Mouse (Mus musculus) intestine, embryonic 14.5 days (tissue): ENCODE data around the gene Tulp1. TPM values are rescaled to one million over a fixed set of nuclear protein-coding genes. Genes with fewer than 3 reads are reported as not detected.
A peak's percentile ranks its signal among the peaks of the same experiment; 100 is the strongest.

Experiments used
- ATAC-seq: fragments of 200-750 bp; cut with Nextera tagmentation; replicated peaks from 2 replicates; pipeline ENCODE4 v1.8.0; 2017; ENCODE audit warnings: low read depth, moderate number of reproducible peaks, moderate TSS enrichment, moderate library complexity; ENCODE audit not compliant: low FRiP score, low TSS enrichment
- DNase-seq: peaks from one replicate; pipeline ENCODE4 v3.0.0-alpha.2; 2018; ENCODE audit warnings: low spot score
- H3K27ac ChIP-seq: fragments of 300-500 bp; sonication (generic); 2 replicates; pipeline ENCODE4 v1.5.1; 2014; ENCODE audit warnings: low read depth, mild to moderate bottlenecking, control low read depth
- H3K27me3 ChIP-seq: fragments of 300-500 bp; sonication (generic); replicated peaks from 2 replicates; pipeline ENCODE4 v1.6.1; 2014; ENCODE audit warnings: low read length, control low read depth; ENCODE audit not compliant: control insufficient read depth, insufficient read depth
- H3K36me3 ChIP-seq: fragments of 300-500 bp; sonication (generic); 2 replicates; pipeline ENCODE4 v1.6.1; 2014; ENCODE audit warnings: low read length, control low read depth; ENCODE audit not compliant: control insufficient read depth, insufficient read depth
- H3K4me1 ChIP-seq: fragments of 300-500 bp; sonication (generic); replicated peaks from 2 replicates; pipeline ENCODE4 v1.6.1; 2014; ENCODE audit warnings: low read length, control low read depth, mixed read lengths; ENCODE audit not compliant: control insufficient read depth, insufficient read depth
- H3K4me2 ChIP-seq: fragments of 300-500 bp; sonication (generic); 2 replicates; pipeline ENCODE4 v1.6.1; 2014; ENCODE audit warnings: low read length
- H3K4me3 ChIP-seq: fragments of 300-500 bp; sonication (generic); 2 replicates; pipeline ENCODE4 v1.5.1; 2014; ENCODE audit warnings: low read depth, low read length, control low read depth, mixed read lengths
- H3K9ac ChIP-seq: fragments of 300-500 bp; sonication (generic); 2 replicates; pipeline ENCODE4 v1.6.1; 2014; ENCODE audit warnings: mild to moderate bottlenecking, low read length
- H3K9me3 ChIP-seq: fragments of 300-500 bp; sonication (generic); 2 replicates; pipeline ENCODE4 v1.6.1; 2016; ENCODE audit warnings: low read length, control low read depth; ENCODE audit not compliant: control insufficient read depth
- WGBS: fragments of 180-500 bp; shearing (Covaris S2); extraction: QIAGEN DNeasy Blood & Tissue Kit; methylation state at CpG from one replicate; pipeline ENCODE4 v1.1.7; 2014; 5-methylcytosine and 5-hydroxymethylcytosine counted together
- polyA plus RNA-seq: library from polyadenylated mRNA; unstranded; fragments of >200 nt; fragmentation: Nextera tagmentation; extraction: Ambion mirVana; gene quantifications from 2 replicates; pipeline ENCODE4 v1.2.1, GENCODE M21; 2014

Tulp1 gene
- polyA plus RNA-seq, 1 experiment from 2014 or later: 3.7 TPM

DNA sequence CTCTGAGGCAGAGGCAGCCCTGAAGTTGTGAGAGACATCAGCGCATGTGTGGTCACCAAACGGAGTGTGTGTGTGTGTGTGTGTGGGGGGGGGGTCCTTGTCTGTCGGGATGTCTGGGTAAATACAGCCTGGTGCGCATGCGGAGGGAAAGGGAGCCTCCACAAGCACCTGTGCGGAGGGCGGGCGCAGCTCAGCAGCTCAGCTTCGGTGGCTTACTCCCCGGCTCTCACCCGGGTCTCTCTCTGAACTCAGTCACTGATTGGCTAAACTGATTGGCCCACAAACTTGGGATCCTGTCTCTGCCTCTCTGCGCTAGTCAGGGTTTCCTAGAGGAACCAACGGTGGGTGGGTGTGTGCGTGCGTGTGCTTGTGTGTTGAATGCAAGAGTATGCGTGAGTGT is 9.5 kb upstream of the Tulp1 start:
- Histone ChIP-seq H3K9me3 (no peaks in the 10 kb centered on the region), H3K27me3 (peaks cover 24% of the 10 kb centered on the region), H3K4me2 (0 out of 2 replicates have a peak overlapping the region, but pooled peaks have one; percentile 8), H3K4me1 (no peaks in the 10 kb centered on the region), H3K4me3 (no peak overlapping the region), H3K36me3 (no peaks in the 10 kb centered on the region), H3K27ac (no peak overlapping the region), H3K9ac (no peak overlapping the region)
- no peak for ATAC-seq
- DNase-seq: no peak
- 22% methylated on average over 16 of the region's 16 CpGs for WGBS

DNA sequence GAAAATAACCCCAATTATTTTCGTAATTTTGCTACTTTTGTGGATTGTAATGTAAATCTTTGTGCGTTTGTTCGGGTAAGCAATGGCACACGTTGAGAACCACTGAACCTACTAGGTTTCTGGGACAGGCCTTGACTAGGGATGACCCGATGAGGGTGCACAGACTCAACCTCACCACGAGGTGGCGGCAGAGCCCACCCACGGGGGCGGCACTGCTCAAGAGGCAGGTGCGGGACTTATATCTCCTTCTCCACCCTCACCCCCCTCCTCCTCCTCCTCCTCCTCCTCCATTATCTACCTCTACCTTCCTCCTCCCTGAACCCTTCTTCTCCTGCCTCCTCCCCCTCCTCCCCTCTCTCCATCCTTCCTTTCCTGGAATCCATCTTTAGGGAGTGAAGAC is 8.8 kb upstream of the Tulp1 start:
- DNase-seq (no peak), ATAC-seq (peak; percentile 58; the same call in 1 of the 2 replicates)
- Histone ChIP-seq H3K27me3 (peaks cover 24% of the 10 kb centered on the region), H3K4me3 (no peak overlapping the region), H3K9ac (no peak overlapping the region), H3K36me3 (no peaks in the 10 kb centered on the region), H3K27ac (no peak overlapping the region), H3K4me1 (no peaks in the 10 kb centered on the region), H3K9me3 (no peaks in the 10 kb centered on the region), H3K4me2 (no peak overlapping the region)
- WGBS: 16% methylated on average over 10 of the region's 10 CpGs

DNA sequence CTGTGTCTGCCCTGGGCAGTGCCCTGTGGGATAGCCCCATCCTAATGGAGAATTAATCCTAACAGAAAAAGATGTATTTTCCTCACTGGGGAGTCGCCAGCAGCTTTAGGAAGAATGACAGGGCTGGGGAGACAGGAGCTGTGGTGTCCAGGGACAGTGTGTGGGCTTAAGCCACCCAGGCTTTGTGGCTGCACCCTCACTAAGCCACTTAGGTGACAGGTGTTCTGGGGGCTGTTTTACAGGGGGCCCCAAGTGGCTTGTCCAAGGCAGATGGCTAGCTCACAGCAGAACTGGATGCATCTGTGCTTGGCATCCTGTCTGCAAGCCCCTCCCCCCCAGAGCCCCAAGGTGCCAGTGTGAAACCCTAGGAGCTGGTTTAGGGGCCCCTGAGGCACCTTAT is 6.9 kb upstream of the Tulp1 start:
- H3K9me3 ChIP-seq: no peaks in the 10 kb centered on the region
- no peak overlapping the region for H3K9ac ChIP-seq
- ATAC-seq: no peak
- H3K27ac ChIP-seq: no peak overlapping the region
- 65% methylated on average over 1 of the region's 1 CpGs for WGBS
- DNase-seq: no peak
- no peaks in the 10 kb centered on the region for H3K4me1 ChIP-seq
- no peak overlapping the region for H3K4me3 ChIP-seq
- no peak overlapping the region for H3K4me2 ChIP-seq
- H3K36me3 ChIP-seq: no peaks in the 10 kb centered on the region
- H3K27me3 ChIP-seq: peaks cover 24% of the 10 kb centered on the region

DNA sequence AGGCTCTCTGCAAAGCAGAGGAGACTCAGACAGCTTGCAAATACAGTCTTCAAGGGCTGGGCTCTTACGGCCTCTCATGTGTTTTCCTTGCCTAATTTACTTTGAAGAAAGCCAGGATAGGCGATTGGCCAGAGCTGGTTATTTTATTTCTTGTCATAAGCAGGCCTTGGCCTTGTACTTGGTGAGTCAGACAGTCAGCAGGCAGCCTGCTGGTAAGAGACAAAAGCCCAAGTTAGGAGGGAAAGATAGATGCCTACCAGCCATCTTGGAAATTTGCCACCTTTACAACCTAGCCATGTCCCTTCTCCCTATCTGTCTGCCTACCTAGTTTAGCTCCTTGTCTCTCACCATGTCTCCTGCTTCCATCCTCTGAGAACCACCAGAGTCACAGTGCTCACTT is 6.3 kb upstream of the Tulp1 start:
- 52% methylated on average over 2 of the region's 2 CpGs for WGBS
- Histone ChIP-seq H3K4me1 (no peaks in the 10 kb centered on the region), H3K4me2 (no peak overlapping the region), H3K4me3 (no peak overlapping the region), H3K36me3 (no peaks in the 10 kb centered on the region), H3K27me3 (peaks cover 24% of the 10 kb centered on the region), H3K9ac (no peak overlapping the region), H3K9me3 (no peaks in the 10 kb centered on the region), H3K27ac (no peak overlapping the region)
- DNase-seq (no peak), ATAC-seq (no peak)

DNA sequence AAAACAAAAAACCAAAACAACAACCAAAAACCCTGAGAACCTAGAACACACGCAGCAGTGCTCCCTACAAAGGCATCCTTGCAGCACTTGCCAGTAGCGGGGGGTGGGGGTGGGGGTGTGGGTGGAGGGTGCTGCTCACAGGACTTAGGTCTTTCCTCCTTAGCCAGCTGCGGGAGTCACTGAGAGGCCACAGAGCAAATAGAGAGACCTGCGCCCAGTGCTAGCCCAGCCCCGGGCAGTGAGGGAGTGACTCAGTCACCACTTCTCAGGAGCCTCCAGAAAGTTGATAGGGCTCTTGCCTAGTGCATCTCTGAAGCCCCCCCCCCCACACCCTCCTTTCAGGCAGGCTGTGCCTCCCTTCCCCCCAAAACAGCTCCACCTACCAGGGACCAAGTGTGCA is 4.0 kb upstream of the Tulp1 start:
- ATAC-seq (no peak), DNase-seq (no peak)
- H3K4me1 ChIP-seq: 0 out of 2 replicates have a peak, but pooled peaks cover 4% of the 10 kb centered on the region
- H3K27me3 ChIP-seq: peaks cover 19% of the 10 kb centered on the region
- no peak overlapping the region for H3K4me2 ChIP-seq
- 65% methylated on average over 5 of the region's 5 CpGs for WGBS
- H3K4me3 ChIP-seq: no peak overlapping the region
- H3K9me3 ChIP-seq: no peaks in the 10 kb centered on the region
- H3K9ac ChIP-seq: no peak overlapping the region
- H3K27ac ChIP-seq: no peak overlapping the region
- H3K36me3 ChIP-seq: no peaks in the 10 kb centered on the region

DNA sequence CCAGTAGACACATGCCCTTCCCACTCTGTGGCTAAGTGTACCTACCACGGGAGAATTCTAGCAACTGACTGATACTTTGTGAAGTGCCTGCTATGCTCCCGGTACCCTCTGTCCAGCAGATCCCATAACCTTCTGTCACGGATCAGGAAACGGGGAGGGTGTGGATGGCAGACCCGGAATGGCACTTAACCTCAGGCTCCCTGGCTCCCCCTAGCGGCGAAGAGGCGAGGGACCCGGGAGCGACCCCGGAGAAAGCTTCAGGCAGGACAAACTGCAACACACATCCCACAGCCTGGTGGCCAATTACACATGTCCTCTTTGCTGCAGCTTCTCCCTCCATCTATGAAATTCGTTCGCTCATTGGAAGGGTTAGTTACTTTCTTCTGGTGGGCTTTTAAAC is 3.4 kb upstream of the Tulp1 start:
- Histone ChIP-seq H3K9me3 (no peaks in the 10 kb centered on the region), H3K4me1 (peaks cover 5% of the 10 kb centered on the region; the same call in 1 of the 2 replicates), H3K27ac (no peak overlapping the region), H3K9ac (no peak overlapping the region), H3K27me3 (peaks cover 21% of the 10 kb centered on the region), H3K4me3 (no peak overlapping the region), H3K36me3 (no peaks in the 10 kb centered on the region), H3K4me2 (no peak overlapping the region)
- no peak for ATAC-seq
- WGBS: 5% methylated on average over 13 of the region's 13 CpGs
- peak; percentile 93 for DNase-seq

DNA sequence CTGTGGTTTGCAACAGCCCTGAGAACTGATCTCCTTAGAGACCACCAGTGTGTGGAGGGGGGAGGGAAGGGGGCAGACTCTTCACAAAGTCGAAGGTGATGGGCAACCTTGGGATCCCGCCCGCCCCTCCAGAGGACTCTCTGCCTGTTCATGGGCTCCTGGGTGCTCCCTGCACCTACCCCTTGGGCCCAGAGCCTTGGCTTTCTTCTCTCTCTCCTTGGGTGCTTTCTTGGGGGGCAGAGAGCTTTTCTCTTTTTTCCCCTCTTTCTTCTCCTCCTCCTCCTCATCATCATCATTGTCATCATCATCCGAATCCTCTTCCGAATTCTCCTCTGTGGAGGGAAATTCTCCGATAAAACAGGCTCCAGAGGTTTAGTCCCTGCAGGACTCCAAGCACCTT is 1.5 kb downstream of the Tulp1 start:
- H3K27ac ChIP-seq: no peak overlapping the region
- 33% methylated on average over 6 of the region's 6 CpGs for WGBS
- H3K4me1 ChIP-seq: peaks cover 16% of the 10 kb centered on the region; the same call in 1 of the 2 replicates
- peaks cover 42% of the 10 kb centered on the region for H3K27me3 ChIP-seq
- H3K4me3 ChIP-seq: 0 out of 2 replicates have a peak overlapping the region, but pooled peaks have one; percentile 31
- peak overlapping the region; percentile 53 for H3K4me2 ChIP-seq
- DNase-seq: no peak
- no peak for ATAC-seq
- H3K36me3 ChIP-seq: no peaks in the 10 kb centered on the region
- peak overlapping the region; percentile 22; the same call in 1 of the 2 replicates for H3K9ac ChIP-seq
- no peaks in the 10 kb centered on the region for H3K9me3 ChIP-seq

DNA sequence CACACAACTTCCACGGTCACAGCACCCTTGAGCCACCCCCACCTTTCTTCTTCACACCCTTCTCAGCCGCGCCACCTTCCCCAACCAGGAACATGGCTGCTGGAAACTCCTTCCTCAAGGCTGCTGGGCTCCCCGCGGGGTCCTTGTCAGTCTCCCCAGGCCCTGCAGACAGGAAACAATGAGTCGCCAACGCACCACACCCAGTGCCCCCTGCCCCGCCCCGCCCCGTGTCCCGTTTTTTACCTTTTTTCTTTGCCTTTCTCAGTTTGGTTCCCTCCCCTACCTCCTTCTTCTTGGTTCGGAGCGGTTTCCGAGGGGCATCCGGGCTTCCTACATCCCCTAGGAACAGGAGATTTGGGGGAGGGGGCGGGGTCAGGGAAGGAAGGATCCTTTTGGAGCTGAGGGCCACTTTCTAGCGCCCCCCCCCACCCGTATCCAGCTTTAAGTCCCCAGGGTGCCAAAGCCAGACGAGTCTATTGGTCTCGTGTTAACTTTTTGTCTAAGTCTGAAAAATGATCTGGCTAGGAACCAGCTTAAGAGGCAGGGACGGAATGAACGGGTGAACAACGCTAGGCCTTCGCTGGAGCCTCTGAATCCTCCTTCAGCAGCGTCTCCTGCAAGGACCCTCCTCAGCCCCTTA is 2.2 kb downstream of the Tulp1 start:
- 4% methylated on average over 25 of the region's 25 CpGs for WGBS
- Histone ChIP-seq H3K27ac (no peak overlapping the region), H3K4me2 (peak overlapping the region; percentile 53), H3K4me3 (peak overlapping the region; percentile 31), H3K9ac (peak overlapping the region; percentile 27), H3K9me3 (no peaks in the 10 kb centered on the region), H3K27me3 (peaks cover 46% of the 10 kb centered on the region), H3K36me3 (no peaks in the 10 kb centered on the region), H3K4me1 (peaks cover 20% of the 10 kb centered on the region; the same call in 1 of the 2 replicates)
- DNase-seq (no peak), ATAC-seq (no peak)
